Mouse (Mus musculus) left cerebral cortex, adult 6 months (tissue): ENCODE measurements around the gene Fam78a. TPM values are rescaled to one million over a fixed set of nuclear protein-coding genes. Genes with fewer than 3 reads are reported as not detected.

Experiments
- long read RNA-seq, 2 experiments: library from polyadenylated mRNA; unstranded; transcript quantifications; one replicate each; pipeline ENCODE4 v2.0.0; 2019 to 2020
- polyA plus RNA-seq: library from polyadenylated mRNA; unstranded; fragments of <200 nt; fragmentation: Nextera tagmentation; gene quantifications from 2 replicates; pipeline ENCODE4 v1.2.3, GENCODE M21; 2021

The Fam78a gene
- polyA plus RNA-seq = 0.61 and 1.9 TPM in 2 replicates
- long read RNA-seq, experiment 1, full-length matches to known transcripts = 1 of 2 reads
- long read RNA-seq, experiment 1, partial matches to known transcripts = 1 of 2 reads
- long read RNA-seq, experiment 1, other reads (novel, unspliced or antisense) = 0 of 2 reads
- long read RNA-seq, experiment 2 = 0 reads

DNA sequence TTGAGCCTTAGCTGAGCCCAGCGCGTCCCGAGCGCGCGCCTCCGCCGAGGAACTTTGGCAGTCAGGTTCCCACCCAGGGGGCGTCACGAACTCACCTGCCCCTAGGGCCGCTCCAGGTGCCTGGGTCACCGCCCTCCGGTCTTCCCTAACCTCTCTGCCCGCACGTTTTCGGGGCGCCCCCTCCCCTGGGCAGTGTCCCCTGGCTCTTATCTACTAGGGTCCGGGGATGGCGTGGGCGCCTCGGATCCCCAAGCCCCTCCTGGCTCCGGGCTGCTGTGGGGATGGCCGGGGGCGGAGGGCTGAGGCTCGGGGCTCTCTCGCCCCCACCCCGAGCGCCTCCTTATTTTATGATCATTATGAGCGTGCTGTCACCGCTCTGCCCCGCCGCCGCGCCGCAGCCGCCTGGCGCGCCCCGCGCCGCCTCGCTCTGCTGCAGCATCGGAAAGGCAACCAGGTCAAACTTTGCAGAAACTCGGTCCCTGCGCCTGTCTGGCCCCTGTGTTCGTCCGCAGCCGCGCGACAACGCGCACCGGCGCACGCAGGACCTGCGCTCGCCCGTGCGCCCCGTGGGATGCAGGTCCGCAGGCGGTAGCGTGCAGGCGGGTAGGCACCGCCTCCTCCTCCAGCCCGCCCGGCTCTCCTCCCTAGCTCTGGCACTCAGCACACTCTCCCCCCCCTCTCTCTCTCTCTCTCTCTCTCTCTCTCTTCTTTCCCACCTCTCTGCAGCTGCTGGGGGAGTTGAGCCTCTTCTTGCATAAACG is at the start of gene Fam78a:
Fam78a (minus strand) TSS at position 747 of the 761 bp plus-strand sequence.

DNA sequence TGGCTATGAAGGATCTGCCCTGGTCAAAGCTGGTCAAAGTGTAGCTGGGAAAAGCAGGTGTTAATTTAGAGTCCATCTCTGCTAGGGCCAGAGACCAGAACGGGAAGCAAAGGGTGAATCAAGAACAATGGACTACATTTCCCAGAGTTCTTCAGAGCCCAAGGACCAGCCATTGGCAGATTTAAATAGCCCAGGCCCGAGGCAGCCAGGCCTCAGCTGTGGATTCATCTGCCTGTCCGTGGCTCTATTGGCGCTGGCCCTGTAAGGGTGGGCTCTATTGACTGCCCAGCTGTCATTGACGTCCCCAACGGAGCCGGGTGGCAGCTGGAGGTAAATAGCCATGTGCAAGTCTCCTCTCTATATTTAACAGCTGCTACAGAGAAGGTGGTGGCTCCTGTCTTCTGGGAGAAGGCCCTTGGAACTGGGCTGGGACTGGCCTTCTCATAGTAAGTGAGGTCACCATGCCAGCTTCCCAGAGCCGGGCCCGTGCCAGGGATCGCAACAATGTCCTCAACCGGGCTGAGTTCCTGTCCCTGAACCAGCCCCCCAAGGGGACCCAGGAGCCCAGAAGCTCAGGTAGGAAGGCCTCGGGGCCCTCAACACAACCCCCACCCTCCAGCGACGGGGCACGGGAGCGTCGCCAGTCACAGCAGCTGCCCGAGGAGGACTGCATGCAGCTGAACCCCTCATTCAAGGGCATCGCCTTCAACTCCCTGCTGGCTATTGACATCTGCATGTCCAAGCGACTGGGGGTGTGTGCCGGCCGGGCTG is 10.9 kb upstream of the Fam78a start, which contains the start of gene Plpp7:
Plpp7 (plus strand) TSS at position 178 of the 771 bp plus-strand sequence.

Other genes with a start within 250 kb of the Fam78a start
- 2.8 and 3.3 TPM in 2 replicates for gene Fibcd1, start 238.9 kb downstream of the Fam78a start, polyA plus RNA-seq
- 0.42 and 0.49 TPM in 2 replicates for gene Lamc3, start 197.6 kb downstream of the Fam78a start, polyA plus RNA-seq
- 9.1 and 9.6 TPM in 2 replicates for gene Aif1l, start 134.7 kb downstream of the Fam78a start, polyA plus RNA-seq
- 23.6 and 24.2 TPM in 2 replicates for gene Nup214, start 110.4 kb downstream of the Fam78a start, polyA plus RNA-seq
- 38.6 and 46.8 TPM in 2 replicates for gene Plpp7, start 10.7 kb upstream of the Fam78a start, polyA plus RNA-seq
- 28.9 and 41.1 TPM in 2 replicates for gene Prrc2b, start 66.2 kb upstream of the Fam78a start, polyA plus RNA-seq
- gene Pomt1, start 151.7 kb upstream of the Fam78a start, polyA plus RNA-seq = 7.7 and 8.6 TPM in 2 replicates
- gene Uck1, start 175.3 kb upstream of the Fam78a start, polyA plus RNA-seq = 29.9 and 37.2 TPM in 2 replicates
- 22.9 and 25.4 TPM in 2 replicates for gene Golga2, start 202.5 kb upstream of the Fam78a start, polyA plus RNA-seq
- 187 and 257 TPM in 2 replicates for gene Swi5, start 203.2 kb upstream of the Fam78a start, polyA plus RNA-seq